Mouse (Mus musculus): Measurements from ENCODE around the gene Slc11a1. TPM values are rescaled to one million over a fixed set of nuclear protein-coding genes. Genes with fewer than 3 reads are reported as not detected.

Slc11a1 gene
- polyA plus RNA-seq, 1 experiment from 2014 or later, result 9.6 TPM

- Histone ChIP-seq H3K9me3 (replicated peaks) (no peaks in the 10 kb centered on the region), H3K9ac (peak overlapping the region; percentile 56), H3K4me2 (peak overlapping the region; percentile 96), H3K4me3 (replicated peaks) (peak overlapping the region; percentile 86), H3K27ac (peak overlapping the region; percentile 97), H3K36me3 (peaks cover 20% of the 10 kb centered on the region), H3K4me1 (replicated peaks) (peaks cover 75% of the 10 kb centered on the region), H3K27me3 (no peaks in the 10 kb centered on the region)
- ATAC-seq (ENCODE audit: low read depth) (peak; percentile 16), DNase-seq (peak; percentile 50)
- WGBS (ENCODE audit: insufficient replicate concordance), result 3% methylated on average over 29 of the region's 29 CpGs
Observed at GRCm38 (mm10) chr1:74389831-74390286, 14.9 kb downstream of the Slc11a1 start.

- DNase-seq (peak; percentile 70), ATAC-seq (ENCODE audit: low read depth) (no peak)
- Histone ChIP-seq H3K27ac (peak overlapping the region; percentile 97), H3K36me3 (peaks cover 25% of the 10 kb centered on the region), H3K9ac (peak overlapping the region; percentile 98), H3K9me3 (replicated peaks) (no peaks in the 10 kb centered on the region), H3K27me3 (no peaks in the 10 kb centered on the region), H3K4me3 (replicated peaks) (peak overlapping the region; percentile 86), H3K4me2 (peak overlapping the region; percentile 96), H3K4me1 (replicated peaks) (peaks cover 76% of the 10 kb centered on the region)
- WGBS (ENCODE audit: insufficient replicate concordance), result 4% methylated on average over 21 of the region's 21 CpGs
Observed at GRCm38 (mm10) chr1:74390287-74390906, 15.4 kb downstream of the Slc11a1 start.

GRCm38 (mm10) chr1:74390924-74391748, 16.1 kb downstream of the Slc11a1 start, which contains the start of gene Ctdsp1:
TSS of gene Ctdsp1 (plus strand) at chr1:74391509.
- no peaks in the 10 kb centered on the region for H3K9me3 ChIP-seq (replicated peaks)
- peaks cover 27% of the 10 kb centered on the region for H3K36me3 ChIP-seq
- 3% methylated on average over 51 of the region's 51 CpGs for WGBS (ENCODE audit: insufficient replicate concordance)
- DNase-seq (peak; percentile 89), ATAC-seq (ENCODE audit: low read depth) (peak; percentile 67)
- H3K4me1 ChIP-seq (replicated peaks), result peaks cover 79% of the 10 kb centered on the region
- H3K27me3 ChIP-seq, result no peaks in the 10 kb centered on the region
- H3K4me2 ChIP-seq, result peak within 1 kb of the TSS; percentile 96
- peak within 1 kb of the TSS; percentile 86 for H3K4me3 ChIP-seq (replicated peaks)
- peak within 1 kb of the TSS; percentile 97 for H3K27ac ChIP-seq
- H3K9ac ChIP-seq, result peak within 1 kb of the TSS; percentile 98

GRCm38 (mm10) chr1:74391844-74392441, 16.9 kb downstream of the Slc11a1 start:
- ATAC-seq (ENCODE audit: low read depth) (peak; percentile 52), DNase-seq (peak; percentile 75)
- Histone ChIP-seq H3K4me1 (replicated peaks) (peaks cover 82% of the 10 kb centered on the region), H3K4me2 (peak overlapping the region; percentile 96), H3K4me3 (replicated peaks) (peak overlapping the region; percentile 86), H3K27me3 (no peaks in the 10 kb centered on the region), H3K9ac (peak overlapping the region; percentile 98), H3K9me3 (replicated peaks) (no peaks in the 10 kb centered on the region), H3K27ac (peak overlapping the region; percentile 97), H3K36me3 (peaks cover 27% of the 10 kb centered on the region)
- 0% methylated on average over 62 of the region's 63 CpGs for WGBS (ENCODE audit: insufficient replicate concordance)

- WGBS (ENCODE audit: insufficient replicate concordance), result 7% methylated on average over 16 of the region's 16 CpGs
- Histone ChIP-seq H3K4me3 (replicated peaks) (peak overlapping the region; percentile 86), H3K4me1 (replicated peaks) (peaks cover 77% of the 10 kb centered on the region), H3K9me3 (replicated peaks) (no peaks in the 10 kb centered on the region), H3K9ac (peak overlapping the region; percentile 98), H3K27ac (peak overlapping the region; percentile 97), H3K4me2 (peak overlapping the region; percentile 96), H3K27me3 (no peaks in the 10 kb centered on the region), H3K36me3 (peaks cover 27% of the 10 kb centered on the region)
- peak; percentile 6 for ATAC-seq (ENCODE audit: low read depth)
- no peak for DNase-seq
Observed at GRCm38 (mm10) chr1:74392446-74392994, 17.5 kb downstream of the Slc11a1 start.

GRCm38 (mm10) chr1:74393010-74393409, 18.0 kb downstream of the Slc11a1 start:
- peak overlapping the region; percentile 98 for H3K9ac ChIP-seq
- DNase-seq (no peak), ATAC-seq (ENCODE audit: low read depth) (no peak)
- peaks cover 27% of the 10 kb centered on the region for H3K36me3 ChIP-seq
- H3K9me3 ChIP-seq (replicated peaks), result no peaks in the 10 kb centered on the region
- H3K27me3 ChIP-seq, result no peaks in the 10 kb centered on the region
- peaks cover 77% of the 10 kb centered on the region for H3K4me1 ChIP-seq (replicated peaks)
- peak overlapping the region; percentile 86 for H3K4me3 ChIP-seq (replicated peaks)
- WGBS (ENCODE audit: insufficient replicate concordance), result 47% methylated on average over 7 of the region's 7 CpGs
- H3K27ac ChIP-seq, result peak overlapping the region; percentile 97
- peak overlapping the region; percentile 96 for H3K4me2 ChIP-seq

- Histone ChIP-seq H3K4me1 (replicated peaks) (peaks cover 78% of the 10 kb centered on the region), H3K9ac (peak overlapping the region; percentile 98), H3K27ac (peak overlapping the region; percentile 97), H3K4me2 (peak overlapping the region; percentile 96), H3K36me3 (peaks cover 27% of the 10 kb centered on the region), H3K27me3 (no peaks in the 10 kb centered on the region), H3K9me3 (replicated peaks) (no peaks in the 10 kb centered on the region), H3K4me3 (replicated peaks) (peak overlapping the region; percentile 86)
- ATAC-seq (ENCODE audit: low read depth), result no peak
- no peak for DNase-seq
- WGBS (ENCODE audit: insufficient replicate concordance), result 91% methylated on average over 9 of the region's 9 CpGs
Observed at GRCm38 (mm10) chr1:74393697-74394096, 18.7 kb downstream of the Slc11a1 start.

- ATAC-seq (ENCODE audit: low read depth) (no peak), DNase-seq (no peak)
- no peaks in the 10 kb centered on the region for H3K9me3 ChIP-seq (replicated peaks)
- H3K4me2 ChIP-seq, result peak overlapping the region; percentile 96; the same call in 1 of the 2 replicates
- no peaks in the 10 kb centered on the region for H3K27me3 ChIP-seq
- H3K27ac ChIP-seq, result peak overlapping the region; percentile 97
- peaks cover 76% of the 10 kb centered on the region for H3K4me1 ChIP-seq (replicated peaks)
- no peak overlapping the region for H3K4me3 ChIP-seq (replicated peaks)
- WGBS (ENCODE audit: insufficient replicate concordance), result 83% methylated on average over 9 of the region's 9 CpGs
- H3K36me3 ChIP-seq, result peaks cover 27% of the 10 kb centered on the region
- H3K9ac ChIP-seq, result peak overlapping the region; percentile 98
Observed at GRCm38 (mm10) chr1:74394311-74394710, 19.3 kb downstream of the Slc11a1 start.

- H3K4me2 ChIP-seq, result no peak overlapping the region
- DNase-seq (no peak), ATAC-seq (ENCODE audit: low read depth) (no peak)
- H3K36me3 ChIP-seq, result peaks cover 27% of the 10 kb centered on the region
- no peak overlapping the region for H3K4me3 ChIP-seq (replicated peaks)
- no peaks in the 10 kb centered on the region for H3K27me3 ChIP-seq
- WGBS (ENCODE audit: insufficient replicate concordance), result 92% methylated on average over 15 of the region's 15 CpGs
- no peaks in the 10 kb centered on the region for H3K9me3 ChIP-seq (replicated peaks)
- 0 out of 2 replicates have a peak overlapping the region, but pooled peaks have one; percentile 33 for H3K9ac ChIP-seq
- H3K4me1 ChIP-seq (replicated peaks), result peaks cover 71% of the 10 kb centered on the region
- H3K27ac ChIP-seq, result peak overlapping the region; percentile 97
Observed at GRCm38 (mm10) chr1:74394858-74395257, 19.9 kb downstream of the Slc11a1 start.

GRCm38 (mm10) chr1:74395290-74395689, 20.3 kb downstream of the Slc11a1 start:
- Histone ChIP-seq H3K9ac (0 out of 2 replicates have a peak overlapping the region, but pooled peaks have one; percentile 33), H3K36me3 (peaks cover 27% of the 10 kb centered on the region), H3K4me1 (replicated peaks) (peaks cover 68% of the 10 kb centered on the region), H3K4me3 (replicated peaks) (no peak overlapping the region), H3K27ac (peak overlapping the region; percentile 97), H3K9me3 (replicated peaks) (no peaks in the 10 kb centered on the region), H3K4me2 (no peak overlapping the region), H3K27me3 (no peaks in the 10 kb centered on the region)
- ATAC-seq (ENCODE audit: low read depth), result no peak
- 82% methylated on average over 12 of the region's 13 CpGs for WGBS (ENCODE audit: insufficient replicate concordance)
- DNase-seq, result no peak

Data from liver, embryonic 13.5 days (tissue).